Mouse (Mus musculus): ENCODE measurements around the gene Chd1l.

The Chd1l gene

GRCm38 (mm10) chr3:97609845-97610410 is at the start of gene Chd1l:
Gene Chd1l (minus strand): TSS chr3:97610203.
- DNase-seq: peak; percentile 93

GRCm38 (mm10) chr3:97659746-97660145 is 49.7 kb upstream of the Chd1l start:
- no peak for DNase-seq

- peak; percentile 19 for DNase-seq
Observed at GRCm38 (mm10) chr3:97658426-97659193, 48.6 kb upstream of the Chd1l start.

GRCm38 (mm10) chr3:97657655-97658411 is 47.8 kb upstream of the Chd1l start, which contains the start of gene Prkab2:
Gene Prkab2 (plus strand): TSS chr3:97658193.
- DNase-seq: peak; percentile 96

- DNase-seq: no peak
Observed at GRCm38 (mm10) chr3:97654901-97655300, 44.9 kb upstream of the Chd1l start.

GRCm38 (mm10) chr3:97653781-97654180 is 43.8 kb upstream of the Chd1l start:
- DNase-seq: no peak

GRCm38 (mm10) chr3:97651604-97652003 is 41.6 kb upstream of the Chd1l start:
- DNase-seq: no peak

GRCm38 (mm10) chr3:97649469-97649868 is 39.5 kb upstream of the Chd1l start:
- no peak for DNase-seq

- no peak for DNase-seq
Observed at GRCm38 (mm10) chr3:97649022-97649421, 39.0 kb upstream of the Chd1l start.

GRCm38 (mm10) chr3:97648518-97648917 is 38.5 kb upstream of the Chd1l start:
- no peak for DNase-seq

- no peak for DNase-seq
Observed at GRCm38 (mm10) chr3:97642001-97642400, 32.0 kb upstream of the Chd1l start.

- no peak for DNase-seq
Observed at GRCm38 (mm10) chr3:97641396-97641795, 31.4 kb upstream of the Chd1l start.

GRCm38 (mm10) chr3:97634288-97634761 is 24.3 kb upstream of the Chd1l start:
- no peak for DNase-seq

GRCm38 (mm10) chr3:97633456-97633855 is 23.5 kb upstream of the Chd1l start:
- no peak for DNase-seq

- no peak for DNase-seq
Observed at GRCm38 (mm10) chr3:97631258-97631860, 21.4 kb upstream of the Chd1l start.

- no peak for DNase-seq
Observed at GRCm38 (mm10) chr3:97630746-97631145, 20.7 kb upstream of the Chd1l start.

GRCm38 (mm10) chr3:97629941-97630340 is 19.9 kb upstream of the Chd1l start:
- DNase-seq: no peak

GRCm38 (mm10) chr3:97628391-97629001 is 18.5 kb upstream of the Chd1l start, which contains the start of gene Fmo5:
Gene Fmo5 (plus strand): TSS chr3:97628804.
- no peak for DNase-seq

- no peak for DNase-seq
Observed at GRCm38 (mm10) chr3:97627893-97628292, 17.9 kb upstream of the Chd1l start.

GRCm38 (mm10) chr3:97624611-97625010 is 14.6 kb upstream of the Chd1l start:
- DNase-seq: no peak

- no peak for DNase-seq
Observed at GRCm38 (mm10) chr3:97620657-97621056, 10.7 kb upstream of the Chd1l start.

- no peak for DNase-seq
Observed at GRCm38 (mm10) chr3:97617899-97618298, 7.9 kb upstream of the Chd1l start.

Measured in right cerebral cortex, postnatal 25 days (tissue).